Mouse (Mus musculus): ENCODE measurements at regions not wholly inside any gene's neighbourhood (a gene's known extent, or its start where the extent isn't known, plus 50 kb on each side); places are given as distances from the start of the nearest gene placed in this dataset.

DNA sequence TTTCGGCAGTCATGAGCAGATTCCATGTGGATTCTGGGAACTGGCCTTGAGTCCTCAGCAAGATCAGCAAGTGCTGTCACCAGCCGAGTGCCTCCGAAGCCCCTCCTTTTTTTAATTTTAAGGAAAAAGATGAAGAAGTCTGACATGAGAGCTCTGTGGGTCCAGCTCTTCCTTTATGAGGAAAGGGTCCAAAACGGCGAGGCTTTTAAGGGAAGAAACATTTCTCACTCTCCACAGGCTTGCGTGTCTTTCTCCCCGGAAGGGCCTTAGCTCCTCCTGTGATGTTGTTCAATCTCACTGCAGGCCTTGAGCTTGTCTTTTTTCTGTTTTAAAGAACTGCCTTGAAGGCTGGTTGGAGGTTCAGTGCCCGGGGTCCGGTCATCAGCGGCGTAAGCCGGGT is 283.5 kb upstream of the Klf3 start:
- Histone ChIP-seq H3K27ac (ENCODE audit: insufficient read depth, low read length) (no peak overlapping the region), H3K4me1 (ENCODE audit: control insufficient read depth, insufficient read depth, low read length) (peaks cover 1% of the 10 kb centered on the region; the same call in 1 of the 2 replicates), H3K4me3 (ENCODE audit: insufficient read depth, low read length) (no peak overlapping the region)
- TF ChIP-seq POLR2A (IDR thresholded peaks at IDR 0.05; ENCODE audit: extremely low read depth, insufficient read depth, low read length): no peak
- TF ChIP-seq CTCF (IDR thresholded peaks at IDR 0.05; ENCODE audit: extremely low read depth, insufficient read depth, low read length): no peak

DNA sequence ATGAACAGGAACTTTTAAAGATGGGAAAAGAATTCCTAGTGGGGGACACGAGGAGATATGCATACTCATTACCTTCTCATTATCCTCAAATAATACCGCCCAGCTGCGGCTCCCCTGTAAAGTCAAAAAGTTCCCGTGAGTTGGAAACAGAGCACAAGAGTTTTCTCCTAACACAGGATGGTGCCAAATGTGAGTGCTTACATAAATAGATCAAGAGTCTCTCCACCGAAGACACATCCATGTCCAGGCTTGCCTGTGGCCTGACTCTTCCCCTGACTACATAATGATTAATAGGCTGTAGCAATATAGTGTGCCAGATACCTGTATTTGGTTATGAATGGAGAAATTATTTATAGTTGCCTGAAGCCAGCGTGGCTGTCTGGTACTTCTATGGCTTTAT is 281.8 kb upstream of the Klf3 start:
- no peak for TF ChIP-seq CTCF (IDR thresholded peaks at IDR 0.05; ENCODE audit: extremely low read depth, insufficient read depth, low read length)
- TF ChIP-seq POLR2A (IDR thresholded peaks at IDR 0.05; ENCODE audit: extremely low read depth, insufficient read depth, low read length): no peak
- Histone ChIP-seq H3K27ac (ENCODE audit: insufficient read depth, low read length) (no peak overlapping the region), H3K4me1 (ENCODE audit: control insufficient read depth, insufficient read depth, low read length) (peaks cover 1% of the 10 kb centered on the region; the same call in 1 of the 2 replicates), H3K4me3 (ENCODE audit: insufficient read depth, low read length) (no peak overlapping the region)

DNA sequence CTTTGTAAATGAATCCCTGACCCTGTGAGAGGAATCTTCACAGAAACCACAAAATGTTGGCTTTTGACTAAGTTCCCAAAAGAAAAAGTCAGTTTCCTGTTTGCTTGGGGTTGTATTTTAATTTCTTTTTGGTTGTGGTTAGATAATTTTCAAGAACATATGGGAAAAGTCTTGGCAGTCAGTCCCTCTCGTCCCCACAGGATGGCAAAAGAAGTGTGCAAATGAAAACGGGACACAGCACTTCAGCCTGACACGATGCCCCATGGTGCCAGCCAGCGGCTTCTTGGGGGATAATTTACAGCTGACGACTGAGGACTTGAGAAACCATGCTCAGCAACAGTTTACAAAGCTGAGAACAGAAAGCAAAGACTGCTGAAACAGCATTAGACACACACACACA is 281.2 kb upstream of the Klf3 start:
- Histone ChIP-seq H3K4me1 (ENCODE audit: control insufficient read depth, insufficient read depth, low read length) (peaks cover 1% of the 10 kb centered on the region; the same call in 1 of the 2 replicates), H3K4me3 (ENCODE audit: insufficient read depth, low read length) (no peak overlapping the region), H3K27ac (ENCODE audit: insufficient read depth, low read length) (no peak overlapping the region)
- TF ChIP-seq CTCF (IDR thresholded peaks at IDR 0.05; ENCODE audit: extremely low read depth, insufficient read depth, low read length) (no peak), POLR2A (IDR thresholded peaks at IDR 0.05; ENCODE audit: extremely low read depth, insufficient read depth, low read length) (no peak)

DNA sequence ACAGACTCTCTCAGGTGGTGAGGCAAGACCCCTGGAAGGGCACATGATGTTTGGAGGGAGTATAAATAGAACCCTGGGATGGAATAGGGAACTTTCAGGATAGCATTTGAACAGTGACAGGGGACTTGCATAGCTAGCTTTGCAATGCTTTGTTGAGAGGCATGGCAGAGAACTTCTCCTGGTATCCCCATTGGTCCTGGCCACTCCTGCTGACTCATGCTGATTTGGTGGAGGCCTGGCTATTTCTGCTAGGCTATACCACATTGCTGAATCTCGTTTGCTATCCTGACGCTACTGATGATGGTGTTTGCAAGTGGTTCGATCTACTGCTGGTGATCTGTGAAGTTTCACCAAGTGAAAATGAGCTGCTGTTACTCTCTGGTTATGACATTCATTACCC is 276.7 kb upstream of the Klf3 start:
- TF ChIP-seq POLR2A (IDR thresholded peaks at IDR 0.05; ENCODE audit: extremely low read depth, insufficient read depth, low read length): no peak
- TF ChIP-seq CTCF (IDR thresholded peaks at IDR 0.05; ENCODE audit: extremely low read depth, insufficient read depth, low read length): no peak
- Histone ChIP-seq H3K4me3 (ENCODE audit: insufficient read depth, low read length) (no peak overlapping the region), H3K4me1 (ENCODE audit: control insufficient read depth, insufficient read depth, low read length) (no peaks in the 10 kb centered on the region), H3K27ac (ENCODE audit: insufficient read depth, low read length) (no peak overlapping the region)

DNA sequence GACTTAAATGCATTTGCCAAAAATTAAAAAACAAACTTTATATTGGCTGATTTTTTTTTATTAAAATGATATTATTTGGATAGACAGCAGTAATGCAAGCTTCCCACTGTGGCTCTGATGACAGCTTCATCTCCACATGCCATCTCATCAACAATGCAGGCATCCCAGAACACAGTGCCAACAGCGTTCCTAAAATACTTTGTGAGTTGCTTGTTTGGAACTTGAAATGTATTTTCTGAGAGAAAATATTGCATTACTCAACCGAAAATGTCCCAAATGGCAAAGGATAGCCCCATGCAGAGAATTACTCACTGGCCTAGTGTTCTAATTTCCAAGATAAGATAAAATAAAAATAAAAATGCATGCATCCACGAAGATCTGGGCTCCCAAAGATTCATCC is 275.2 kb upstream of the Klf3 start:
- H3K27ac ChIP-seq (ENCODE audit: insufficient read depth, low read length): no peak overlapping the region
- H3K4me1 ChIP-seq (ENCODE audit: control insufficient read depth, insufficient read depth, low read length): no peaks in the 10 kb centered on the region
- no peak overlapping the region for H3K4me3 ChIP-seq (ENCODE audit: insufficient read depth, low read length)
- TF ChIP-seq CTCF (IDR thresholded peaks at IDR 0.05; ENCODE audit: extremely low read depth, insufficient read depth, low read length) (no peak), POLR2A (IDR thresholded peaks at IDR 0.05; ENCODE audit: extremely low read depth, insufficient read depth, low read length) (no peak)

DNA sequence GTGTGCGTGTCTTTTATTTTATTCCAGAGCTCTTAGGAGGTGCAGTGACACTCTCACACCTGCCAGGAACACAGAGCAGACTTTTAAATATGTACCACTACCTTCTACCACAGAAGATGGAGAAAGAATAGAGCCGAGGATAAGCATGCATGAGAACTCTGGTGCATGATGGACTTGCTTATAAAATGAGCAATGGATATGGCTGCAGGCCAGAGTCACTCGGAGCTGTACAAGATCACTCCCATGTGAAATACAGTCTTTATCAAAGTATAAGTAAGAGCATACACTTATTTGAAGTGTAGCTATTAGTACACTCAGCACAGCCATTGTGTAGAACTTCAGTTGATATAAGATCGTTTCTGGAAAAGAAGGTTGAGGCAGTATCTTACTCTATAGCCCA is 268.8 kb upstream of the Klf3 start:
- no peak overlapping the region for H3K4me3 ChIP-seq (ENCODE audit: insufficient read depth, low read length)
- no peak overlapping the region for H3K27ac ChIP-seq (ENCODE audit: insufficient read depth, low read length)
- TF ChIP-seq POLR2A (IDR thresholded peaks at IDR 0.05; ENCODE audit: extremely low read depth, insufficient read depth, low read length) (no peak), CTCF (IDR thresholded peaks at IDR 0.05; ENCODE audit: extremely low read depth, insufficient read depth, low read length) (no peak)
- H3K4me1 ChIP-seq (ENCODE audit: control insufficient read depth, insufficient read depth, low read length): no peaks in the 10 kb centered on the region

DNA sequence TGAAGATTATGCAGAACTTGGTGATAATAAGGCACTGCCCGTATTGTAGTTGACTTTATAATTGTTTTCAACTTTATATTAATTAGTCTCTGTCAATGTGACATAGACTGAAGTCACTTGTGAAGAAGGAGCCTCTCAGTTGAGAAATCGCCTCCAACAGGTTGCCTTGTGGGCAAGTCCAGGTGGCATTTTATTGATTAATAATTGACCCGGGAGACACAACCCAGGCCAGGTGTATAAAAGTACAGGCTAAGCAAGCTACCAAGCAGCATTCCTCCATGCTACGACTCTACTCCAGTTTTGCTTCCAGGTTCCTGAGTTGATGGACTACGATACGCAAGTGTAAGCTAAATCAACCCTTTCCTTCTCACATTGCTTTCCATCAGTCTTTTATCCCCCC is 268.2 kb upstream of the Klf3 start:
- Histone ChIP-seq H3K4me3 (ENCODE audit: insufficient read depth, low read length) (no peak overlapping the region), H3K4me1 (ENCODE audit: control insufficient read depth, insufficient read depth, low read length) (no peaks in the 10 kb centered on the region), H3K27ac (ENCODE audit: insufficient read depth, low read length) (no peak overlapping the region)
- no peak for TF ChIP-seq CTCF (IDR thresholded peaks at IDR 0.05; ENCODE audit: extremely low read depth, insufficient read depth, low read length)
- no peak for TF ChIP-seq POLR2A (IDR thresholded peaks at IDR 0.05; ENCODE audit: extremely low read depth, insufficient read depth, low read length)

DNA sequence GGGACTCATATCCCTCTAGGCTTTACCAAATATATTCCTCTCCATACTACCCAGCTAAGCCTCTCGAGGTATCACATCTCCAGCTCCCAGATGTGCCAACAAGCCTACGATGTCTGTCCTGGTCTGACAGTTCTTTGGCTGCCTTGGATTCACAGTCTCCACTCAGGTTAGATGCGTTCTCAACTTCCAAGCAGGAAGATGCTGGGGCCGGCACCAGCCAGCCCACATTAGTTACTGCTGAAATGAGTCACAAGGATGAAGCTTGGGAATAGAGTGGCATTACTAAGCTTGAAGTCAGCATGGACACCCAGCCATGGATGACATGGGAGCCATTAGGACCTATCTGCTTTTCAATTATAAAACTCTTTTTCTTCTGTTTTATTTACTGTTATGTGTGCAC is 267.6 kb upstream of the Klf3 start:
- TF ChIP-seq CTCF (IDR thresholded peaks at IDR 0.05; ENCODE audit: extremely low read depth, insufficient read depth, low read length): no peak
- TF ChIP-seq POLR2A (IDR thresholded peaks at IDR 0.05; ENCODE audit: extremely low read depth, insufficient read depth, low read length): no peak
- no peak overlapping the region for H3K27ac ChIP-seq (ENCODE audit: insufficient read depth, low read length)
- H3K4me3 ChIP-seq (ENCODE audit: insufficient read depth, low read length): no peak overlapping the region
- H3K4me1 ChIP-seq (ENCODE audit: control insufficient read depth, insufficient read depth, low read length): no peaks in the 10 kb centered on the region

- TF ChIP-seq CTCF (IDR thresholded peaks at IDR 0.05; ENCODE audit: extremely low read depth, insufficient read depth, low read length): no peak
- TF ChIP-seq POLR2A (IDR thresholded peaks at IDR 0.05; ENCODE audit: extremely low read depth, insufficient read depth, low read length): no peak
- no peaks in the 10 kb centered on the region for H3K4me1 ChIP-seq (ENCODE audit: control insufficient read depth, insufficient read depth, low read length)
- H3K27ac ChIP-seq (ENCODE audit: insufficient read depth, low read length): no peak overlapping the region
- no peak overlapping the region for H3K4me3 ChIP-seq (ENCODE audit: insufficient read depth, low read length)
Measured at GRCm38 (mm10) chr5:64536393-64537112, 266.6 kb upstream of the Klf3 start.

GRCm38 (mm10) chr5:64537113-64537780 is 265.9 kb upstream of the Klf3 start:
- H3K27ac ChIP-seq (ENCODE audit: insufficient read depth, low read length): no peak overlapping the region
- H3K4me3 ChIP-seq (ENCODE audit: insufficient read depth, low read length): no peak overlapping the region
- TF ChIP-seq POLR2A (IDR thresholded peaks at IDR 0.05; ENCODE audit: extremely low read depth, insufficient read depth, low read length) (no peak), CTCF (IDR thresholded peaks at IDR 0.05; ENCODE audit: extremely low read depth, insufficient read depth, low read length) (no peak)
- no peaks in the 10 kb centered on the region for H3K4me1 ChIP-seq (ENCODE audit: control insufficient read depth, insufficient read depth, low read length)
